Mouse (Mus musculus) brain, embryonic 14.5 days (tissue): ENCODE measurements around the gene Bsn. TPM values are rescaled to one million over a fixed set of nuclear protein-coding genes. Genes with fewer than 3 reads are reported as not detected.
A peak's percentile ranks its signal among the peaks of the same experiment; 100 is the strongest.

Experiments used
- DNase-seq: peaks from one replicate; pipeline ENCODE4 v3.0.0-alpha.2; 2011; ENCODE audit warnings: low read depth
- CTCF ChIP-seq: fragments of 200-500 bp; IDR thresholded peaks from 2 replicates; pipeline ENCODE4 v1.5.1; 2012; ENCODE audit warnings: inconsistent platforms, mild to moderate bottlenecking, moderate library complexity, borderline replicate concordance; ENCODE audit not compliant: insufficient read depth, insufficient read length; ENCODE audit errors: extremely low read depth
- POLR2A ChIP-seq: fragments of 200-500 bp; IDR thresholded peaks from 2 replicates; pipeline ENCODE4 v1.6.1; 2012; ENCODE audit warnings: mild to moderate bottlenecking, inconsistent platforms, borderline replicate concordance; ENCODE audit not compliant: poor library complexity, insufficient read depth, insufficient read length, severe bottlenecking; ENCODE audit errors: extremely low read depth
- polyA plus RNA-seq: library from polyadenylated mRNA; depleted of rRNA; stranded (reverse); fragments of >200 nt; gene quantifications from 2 replicates; pipeline ENCODE4 v1.2.3, GENCODE M21; 2012; rRNA removed

Gene Bsn
- polyA plus RNA-seq: 18.7 and 40.0 TPM in 2 replicates

DNA sequence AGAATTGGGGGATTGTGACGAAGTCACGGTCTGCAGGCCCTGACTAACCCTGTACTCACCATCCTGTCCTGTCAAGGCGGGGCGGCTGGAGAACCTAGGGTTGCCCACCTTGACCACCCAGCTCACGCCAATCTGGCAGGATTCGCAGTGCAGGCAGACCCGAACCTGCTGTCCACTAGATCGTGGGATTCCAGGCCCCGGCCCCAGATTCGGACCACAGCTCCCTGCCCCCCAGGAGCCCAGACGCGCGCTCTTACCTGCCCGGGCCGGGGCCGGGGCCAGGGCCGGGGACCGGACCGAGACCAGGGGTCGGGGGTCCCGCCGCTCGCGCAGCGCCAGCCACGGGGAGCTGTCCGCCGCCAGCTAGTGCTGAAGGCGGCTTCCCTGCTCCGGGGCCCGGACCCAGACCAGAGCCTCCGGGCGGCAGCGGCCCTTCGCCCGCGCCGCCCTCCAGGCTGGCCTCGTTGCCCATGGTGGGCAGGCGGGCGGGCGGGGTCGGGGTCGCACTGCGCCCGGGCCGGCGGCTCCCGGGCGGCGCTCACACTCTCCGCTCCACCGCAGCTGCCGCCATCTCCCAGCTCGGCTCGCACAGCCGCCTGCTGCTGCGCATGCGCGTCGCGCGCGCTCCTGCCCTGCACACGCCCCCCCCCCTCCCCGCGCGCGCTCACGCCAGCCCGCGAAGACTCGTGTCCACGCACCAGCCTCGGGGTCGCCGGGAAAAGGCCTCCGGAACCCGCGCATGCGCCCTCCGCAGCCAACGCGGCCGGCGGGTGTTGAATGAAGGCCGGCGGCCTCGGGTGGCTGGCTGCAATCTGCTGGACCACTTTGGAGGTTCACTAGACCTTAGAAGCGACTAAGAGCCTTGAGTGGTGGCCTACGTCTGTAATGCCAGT, at the start of gene Bsn:
Gene Bsn (minus strand): TSS at position 598 of the 893 bp plus-strand sequence.
- peak; percentile 95 for DNase-seq
- TF ChIP-seq CTCF (no peak), POLR2A (peak; percentile 90)

DNA sequence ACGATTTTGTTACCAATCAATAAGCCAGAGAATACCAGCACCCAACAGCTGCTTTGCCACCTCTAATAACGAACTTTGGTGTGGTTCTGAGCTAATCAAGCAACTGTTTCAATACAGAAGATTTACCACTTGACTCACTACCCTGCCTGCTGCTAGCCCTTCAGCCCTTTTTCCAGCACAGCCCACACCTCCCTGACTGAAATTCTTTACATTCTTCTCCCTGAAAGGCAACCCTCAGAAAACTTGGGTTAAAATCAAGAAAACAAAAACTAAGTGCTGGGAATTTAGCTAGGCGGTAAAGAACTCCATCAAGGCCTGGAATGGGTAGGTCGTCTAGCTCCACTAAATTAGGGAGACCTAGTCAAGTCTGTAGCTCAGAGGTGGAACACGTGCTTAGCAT, 49.8 kb upstream of the Bsn start:
- DNase-seq: no peak
- no peak for TF ChIP-seq CTCF
- TF ChIP-seq POLR2A: no peak

DNA sequence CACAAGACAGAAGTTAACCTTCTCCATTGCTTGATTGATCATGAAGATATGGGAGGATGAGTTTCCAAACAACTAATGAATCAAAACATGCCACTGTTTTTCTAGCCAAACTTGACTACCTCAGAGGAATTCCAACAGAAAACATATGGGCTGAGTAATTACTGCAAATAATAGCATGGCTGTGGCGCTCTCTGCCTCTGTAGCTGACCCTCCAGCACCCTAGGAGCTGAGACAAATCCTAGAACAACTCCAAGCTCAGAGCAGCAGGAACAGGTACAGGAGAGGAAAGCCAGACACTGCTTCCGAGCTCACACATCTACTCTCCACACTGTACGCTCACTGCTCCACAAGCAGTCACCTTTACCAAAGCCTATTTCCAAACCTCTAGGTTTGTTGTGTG, 48.6 kb upstream of the Bsn start:
- TF ChIP-seq POLR2A: no peak
- TF ChIP-seq CTCF: no peak

DNA sequence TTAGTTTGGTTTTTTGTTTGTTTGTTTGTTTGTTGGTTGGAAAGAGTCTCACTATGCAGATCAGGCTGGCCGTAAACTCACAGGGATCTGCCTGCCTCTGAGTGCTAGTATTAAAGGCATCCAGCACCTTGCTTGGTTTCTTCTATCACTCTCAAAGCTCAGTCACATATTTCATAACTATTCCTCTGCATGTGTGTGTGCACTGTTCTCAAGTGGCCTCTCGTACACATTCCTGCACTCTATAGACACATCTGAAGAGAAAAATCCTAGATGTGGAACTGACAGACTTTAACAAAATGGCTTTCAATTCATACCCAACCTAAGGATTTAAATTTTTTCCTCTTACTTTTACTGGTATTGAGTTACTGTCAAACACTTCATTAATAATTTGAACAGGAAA, 48.2 kb upstream of the Bsn start:
- no peak for DNase-seq
- TF ChIP-seq POLR2A (no peak), CTCF (no peak)

More for the DNA sequence above, 48.6 kb upstream of the Bsn start:
- no peak for DNase-seq

DNA sequence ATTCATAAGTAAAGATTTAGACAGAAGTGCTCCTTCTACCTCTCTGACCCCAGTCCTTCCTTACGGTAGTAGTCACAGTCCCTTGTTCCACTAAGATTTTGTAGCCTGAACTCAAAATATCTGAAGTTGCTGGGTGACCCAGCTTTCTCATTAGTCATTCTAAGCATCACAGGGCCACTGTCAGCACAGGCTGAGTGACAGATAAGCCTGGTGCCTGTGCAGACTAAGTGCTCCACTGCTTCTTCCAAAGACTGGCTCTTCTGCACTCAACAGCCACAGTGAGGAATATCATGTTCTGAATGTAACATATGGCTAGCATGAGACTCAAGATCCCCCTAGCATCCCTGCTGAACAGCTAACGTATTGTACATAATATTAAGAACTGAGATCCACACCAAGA, 44.5 kb upstream of the Bsn start:
- no peak for DNase-seq
- TF ChIP-seq POLR2A: no peak
- no peak for TF ChIP-seq CTCF

DNA sequence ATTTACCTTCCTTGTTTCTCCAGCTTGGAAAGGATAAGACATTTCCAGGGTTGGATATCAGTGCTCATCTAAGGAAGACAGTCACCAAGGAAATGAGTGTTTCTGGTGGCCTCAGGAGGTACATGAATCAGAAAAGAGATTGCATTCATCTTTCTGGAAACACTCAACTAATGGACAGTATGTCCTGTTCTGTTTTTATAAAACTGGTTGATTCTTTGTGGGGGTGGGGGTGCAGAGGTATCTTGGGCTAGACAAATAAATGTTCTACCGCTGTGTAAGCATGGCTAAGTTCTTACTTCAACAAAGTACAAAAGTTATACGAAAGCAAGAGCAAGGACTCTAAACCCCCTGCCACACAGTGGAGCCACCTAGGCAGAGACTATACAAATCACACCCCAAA, 42.7 kb upstream of the Bsn start:
- TF ChIP-seq POLR2A (no peak), CTCF (no peak)
- no peak for DNase-seq

DNA sequence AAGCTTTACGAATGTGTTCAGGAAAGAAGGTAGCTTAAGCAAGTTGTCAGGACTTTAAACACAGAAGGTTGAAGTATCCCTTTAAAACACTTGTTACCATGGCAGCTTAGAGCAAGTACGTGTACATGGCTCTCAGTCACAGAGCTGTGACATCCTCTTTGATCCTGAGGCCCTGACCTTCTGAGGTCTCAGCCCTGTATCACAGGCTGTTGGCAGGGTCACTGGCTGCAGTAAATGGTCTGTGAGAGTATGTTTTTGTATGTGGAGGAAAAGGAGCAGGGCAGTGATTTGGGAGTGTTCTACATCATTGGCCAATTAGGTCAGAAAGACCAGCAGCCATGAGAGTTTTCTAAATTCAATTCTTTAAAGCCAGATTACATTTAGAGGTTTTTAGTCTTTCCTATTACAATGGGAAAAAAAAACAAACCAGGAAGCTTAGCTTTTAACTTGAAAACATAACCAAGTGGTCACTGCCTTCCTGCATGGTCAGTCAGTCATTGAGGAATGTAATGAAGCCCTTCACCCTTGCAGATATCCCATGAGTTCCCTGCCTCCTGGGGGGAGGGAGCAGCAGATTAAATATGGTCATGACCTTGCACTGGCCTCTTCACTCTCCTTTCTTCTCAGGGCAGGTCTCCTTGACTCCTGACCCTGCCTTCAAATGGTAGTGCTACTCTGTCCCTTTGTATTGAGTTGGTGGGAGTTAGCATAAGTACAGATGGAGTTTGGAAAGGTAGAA, 37.9 kb upstream of the Bsn start:
- TF ChIP-seq CTCF: no peak
- TF ChIP-seq POLR2A: no peak

DNA sequence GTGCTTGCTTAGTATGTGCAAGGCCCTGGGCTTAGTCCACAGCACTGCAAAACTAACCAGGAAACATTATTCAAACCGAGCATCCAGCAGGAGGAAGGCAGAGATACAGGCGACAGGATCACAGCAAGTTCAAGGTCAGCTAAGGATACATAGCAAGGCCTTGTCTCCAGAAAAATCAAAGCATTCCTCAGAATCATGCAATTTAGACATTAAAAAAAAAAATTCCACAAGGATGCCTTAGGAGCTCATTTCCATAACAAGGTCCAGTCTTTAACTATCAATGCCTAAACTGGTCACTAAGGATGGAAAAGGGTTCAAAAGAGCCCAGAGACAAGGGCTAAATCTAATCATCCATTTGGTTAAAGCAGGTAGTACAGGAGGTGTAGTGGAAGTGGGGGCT, 35.0 kb upstream of the Bsn start:
- no peak for DNase-seq
- no peak for TF ChIP-seq CTCF
- TF ChIP-seq POLR2A: no peak

More for the DNA sequence above, 37.9 kb upstream of the Bsn start:
- no peak for DNase-seq

DNA sequence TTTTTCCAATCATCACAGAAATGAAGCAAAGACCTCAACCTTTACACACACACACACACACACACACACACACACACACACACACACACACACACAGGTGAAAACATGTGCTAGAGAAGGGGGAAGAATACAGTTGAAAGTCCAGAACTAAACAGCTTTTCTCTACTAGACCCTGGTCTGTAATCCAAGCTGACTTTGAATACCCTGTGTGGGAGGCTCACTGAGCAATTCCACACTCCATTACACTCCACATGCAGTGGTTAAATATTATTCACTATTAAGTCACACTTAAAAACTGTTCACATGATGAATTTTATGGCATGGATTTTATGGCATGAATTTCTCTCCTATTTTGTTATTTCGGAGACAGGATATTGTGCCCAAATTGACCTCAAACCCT, 33.4 kb upstream of the Bsn start:
- TF ChIP-seq POLR2A: no peak
- TF ChIP-seq CTCF: no peak
- DNase-seq: no peak

DNA sequence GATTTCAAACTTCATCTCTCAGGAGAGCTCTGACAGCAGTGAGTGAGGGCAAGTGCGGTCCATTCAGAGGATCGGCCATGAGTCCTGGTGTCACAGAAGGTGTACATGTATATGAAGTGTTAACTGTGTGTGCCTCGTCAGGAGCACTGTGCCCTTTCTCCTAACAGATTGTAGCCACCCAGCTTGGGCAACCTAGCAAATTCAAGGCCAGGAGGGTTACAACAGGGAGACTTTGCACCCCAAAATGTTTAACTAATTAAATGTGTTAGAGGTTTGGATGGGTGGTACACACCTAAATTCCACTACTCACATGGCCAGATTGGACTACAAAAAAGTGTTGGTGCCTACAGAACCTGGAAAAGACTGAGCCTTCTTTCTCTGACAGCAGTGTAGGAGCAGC, 31.4 kb upstream of the Bsn start:
- DNase-seq: no peak

DNA sequence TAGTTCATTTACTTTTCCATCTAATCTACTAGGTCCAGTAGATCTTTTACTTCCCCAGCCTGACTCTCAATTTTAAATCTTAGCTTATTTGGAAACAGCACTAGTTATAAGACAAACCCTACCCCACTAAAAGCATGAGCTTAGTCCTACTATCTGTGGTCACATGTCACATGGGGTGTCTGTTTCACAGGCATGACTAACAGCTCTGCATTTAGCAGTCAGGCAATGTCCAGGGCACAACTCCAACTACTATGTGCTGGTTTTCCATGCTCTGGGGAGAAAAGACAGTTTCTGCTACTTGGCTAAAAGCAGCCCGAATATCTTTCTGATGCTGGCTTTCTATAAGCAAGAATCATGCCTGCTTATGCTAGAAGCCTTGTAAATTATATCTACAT, 30.2 kb upstream of the Bsn start:
- no peak for TF ChIP-seq POLR2A
- TF ChIP-seq CTCF: no peak
- no peak for DNase-seq

More for the DNA sequence above, 31.4 kb upstream of the Bsn start:
- TF ChIP-seq POLR2A (no peak), CTCF (no peak)

DNA sequence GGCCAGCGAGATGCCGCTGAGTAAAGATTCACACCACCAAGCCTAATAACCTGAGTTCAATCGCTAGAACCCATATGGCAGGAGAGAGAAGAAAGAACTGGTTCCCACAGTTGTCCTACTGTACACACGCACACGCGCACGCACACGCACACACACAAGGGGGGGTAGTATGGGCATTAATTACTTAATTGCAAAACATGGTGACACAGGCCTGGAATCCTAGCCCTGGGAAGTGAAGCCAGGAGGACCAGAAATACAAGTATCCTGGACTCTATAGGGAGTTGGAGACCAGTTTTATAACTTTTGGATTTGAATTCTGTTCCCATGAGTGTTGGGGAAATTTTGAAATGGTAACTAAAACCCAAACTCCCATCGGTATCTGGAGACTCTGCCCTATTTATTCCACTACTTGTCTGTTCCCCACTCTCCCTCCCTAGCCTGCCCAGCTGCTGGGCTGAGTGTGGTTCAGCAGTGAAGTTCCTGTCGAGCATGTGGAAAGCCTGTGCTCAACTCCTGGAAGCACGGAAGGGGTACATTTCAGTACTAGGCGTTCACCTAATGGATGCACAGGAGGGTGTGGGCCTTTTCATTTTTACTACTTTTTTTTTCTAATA, 29.7 kb upstream of the Bsn start:
- no peak for DNase-seq
- TF ChIP-seq CTCF (no peak), POLR2A (no peak)

DNA sequence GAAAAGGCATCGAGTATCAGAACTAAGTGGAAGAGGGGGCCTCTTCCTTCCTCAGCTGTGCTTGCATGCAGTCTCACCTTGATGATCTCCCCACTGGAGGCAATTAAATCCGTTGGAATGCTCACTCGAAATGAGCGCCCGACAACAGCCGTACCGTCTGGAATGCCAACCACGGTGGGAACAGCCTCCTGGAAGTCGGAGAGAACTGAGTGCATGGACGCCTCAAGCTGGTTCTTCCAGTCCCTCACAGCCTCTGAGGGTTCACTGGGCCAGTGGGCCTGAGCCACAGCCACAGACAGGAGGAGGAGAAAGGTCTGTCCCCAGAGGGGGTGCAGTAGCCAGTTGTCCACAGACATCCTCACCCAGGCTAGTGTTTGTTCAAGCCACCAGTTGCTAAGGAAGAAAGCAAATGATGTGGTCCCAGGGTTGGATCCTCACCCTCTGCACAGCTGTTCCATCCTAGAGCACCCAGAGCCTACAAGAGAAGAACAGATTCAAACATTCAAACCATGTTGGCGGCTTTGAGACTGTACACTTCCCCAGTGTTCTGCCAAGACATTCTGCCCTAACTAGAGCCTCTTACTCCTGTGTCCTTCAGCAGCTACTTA, 27.9 kb upstream of the Bsn start:
- TF ChIP-seq CTCF (no peak), POLR2A (no peak)
- DNase-seq: no peak

DNA sequence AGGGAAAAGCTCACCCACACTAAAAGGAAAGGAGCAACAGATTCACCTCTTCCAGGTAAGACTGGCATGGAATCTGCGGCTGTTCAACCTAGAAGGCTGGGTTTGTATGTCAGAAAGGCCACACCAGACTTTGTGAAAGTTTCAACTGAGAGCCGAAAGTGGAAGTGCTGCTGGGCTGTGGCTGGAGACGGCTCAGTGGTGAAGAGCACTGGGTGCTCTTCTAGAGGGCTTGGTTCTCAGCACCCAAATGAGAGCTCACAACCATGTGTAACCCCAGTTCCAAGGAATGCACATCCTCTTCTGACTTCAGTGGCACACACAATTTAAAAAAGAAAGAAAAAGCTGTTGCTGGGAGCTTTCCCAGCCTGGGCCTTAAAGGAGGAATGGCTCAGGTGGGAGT, 27.2 kb upstream of the Bsn start:
- TF ChIP-seq POLR2A (no peak), CTCF (no peak)
- no peak for DNase-seq

DNA sequence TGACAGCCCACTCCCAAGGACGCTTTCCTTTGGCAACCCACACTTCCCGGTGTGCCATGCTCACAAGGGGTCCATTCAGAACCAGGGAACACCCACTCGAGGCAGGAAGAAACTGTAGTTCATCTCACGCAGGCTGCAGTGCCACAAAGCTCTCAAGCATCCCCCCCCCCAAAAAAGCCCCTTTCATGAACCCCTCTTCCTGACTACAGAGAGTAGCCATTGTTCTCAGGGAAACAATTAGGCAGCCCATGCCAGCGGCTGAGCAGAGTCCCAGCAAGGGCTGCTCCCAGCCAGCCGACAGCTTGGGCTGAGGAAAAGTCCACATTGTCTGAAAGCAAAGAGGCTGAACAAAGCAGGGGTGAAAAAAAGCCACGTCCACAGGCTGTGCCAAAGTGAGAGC, 22.9 kb upstream of the Bsn start:
- no peak for TF ChIP-seq POLR2A
- peak; percentile 85 for DNase-seq
